Mouse (Mus musculus) mouse embryonic stem cell (cell line): ENCODE measurements at regions not wholly inside any gene's neighbourhood (a gene's known extent, or its start where the extent isn't known, plus 50 kb on each side); places are given as distances from the start of the nearest gene placed in this dataset.

Experiments
- in situ Hi-C, 2 experiments: fragments of 300-500 bp; cut with MboI; formaldehyde crosslinking; loops; 1 replicate in 1 of 2; 3 replicates in 1 of 2; pipeline ENCODE4 v1.14.3; 2019 to 2020; ENCODE audit warnings: low sequenced_read_pairs in 2 of 2, low pct_unique_long_range_greater_than_20kb in 1 of 2, mixed read lengths in 1 of 2; ENCODE audit not compliant: unreplicated experiment in 1 of 2

- in situ Hi-C loops = no loop called here
These were observed 65.2 kb downstream of the Slc30a10 start for GRCm38 (mm10) chr1:185519811-185520210.

- in situ Hi-C loops = no loop called here
These were observed 69.4 kb downstream of the Slc30a10 start for GRCm38 (mm10) chr1:185524020-185524419.

GRCm38 (mm10) chr1:185533471-185533870 lies 78.8 kb downstream of the Slc30a10 start:
- in situ Hi-C loops = no loop called here

GRCm38 (mm10) chr1:185534129-185534528 lies 79.5 kb downstream of the Slc30a10 start:
- in situ Hi-C loops = no loop called here

GRCm38 (mm10) chr1:185535321-185535720 lies 80.7 kb downstream of the Slc30a10 start:
- in situ Hi-C loops = no loop called here

- in situ Hi-C loops = no loop called here
These were observed 82.6 kb downstream of the Slc30a10 start for GRCm38 (mm10) chr1:185537236-185537635.

GRCm38 (mm10) chr1:185539458-185539857 lies 84.8 kb downstream of the Slc30a10 start:
- in situ Hi-C loops = no loop called here

- in situ Hi-C loops = loop anchor here in 1 of 2 experiments (5.0 kb wide), 1 partner anchor 136 kb away; no protein-coding TSS in a partner anchor
These were observed 91.7 kb downstream of the Slc30a10 start for GRCm38 (mm10) chr1:185546346-185546745.

- in situ Hi-C loops = no loop called here
These were observed 118.3 kb downstream of the Slc30a10 start for GRCm38 (mm10) chr1:185572761-185573530.

- in situ Hi-C loops = no loop called here
These were observed 120.3 kb downstream of the Slc30a10 start for GRCm38 (mm10) chr1:185574978-185575377.

GRCm38 (mm10) chr1:185579824-185580223 lies 125.2 kb downstream of the Slc30a10 start:
- in situ Hi-C loops = no loop called here

GRCm38 (mm10) chr1:185585191-185585870 lies 130.7 kb downstream of the Slc30a10 start:
- in situ Hi-C loops = no loop called here

GRCm38 (mm10) chr1:185587671-185588347 lies 133.2 kb downstream of the Slc30a10 start:
- in situ Hi-C loops = no loop called here

- in situ Hi-C loops = no loop called here
These were observed 133.7 kb downstream of the Slc30a10 start for GRCm38 (mm10) chr1:185588348-185588719.

- in situ Hi-C loops = no loop called here
These were observed 142.2 kb downstream of the Slc30a10 start for GRCm38 (mm10) chr1:185596815-185597214.

- in situ Hi-C loops = no loop called here
These were observed 143.9 kb downstream of the Slc30a10 start for GRCm38 (mm10) chr1:185598514-185598913.

GRCm38 (mm10) chr1:185601166-185601565 lies 146.5 kb downstream of the Slc30a10 start:
- in situ Hi-C loops = no loop called here

GRCm38 (mm10) chr1:185605996-185606395 lies 151.3 kb downstream of the Slc30a10 start:
- in situ Hi-C loops = no loop called here

- in situ Hi-C loops = no loop called here
These were observed 153.0 kb downstream of the Slc30a10 start for GRCm38 (mm10) chr1:185607611-185608010.
